Mouse (Mus musculus) ES-CJ7 (cell line): ENCODE measurements around the gene Nhs.

Source experiments
- DNase-seq: peaks from one replicate; pipeline ENCODE4 v3.0.0; 2011; ENCODE audit warnings: low read depth, low spot score

Gene Nhs

GRCm38 (mm10) chrX:162159637-162160611 is at the start of gene Nhs:
Nhs (minus strand) TSS chrX:162159730.
- DNase-seq, result peak; percentile 54

GRCm38 (mm10) chrX:162206350-162206884 is 46.9 kb upstream of the Nhs start:
- no peak for DNase-seq

DNA sequence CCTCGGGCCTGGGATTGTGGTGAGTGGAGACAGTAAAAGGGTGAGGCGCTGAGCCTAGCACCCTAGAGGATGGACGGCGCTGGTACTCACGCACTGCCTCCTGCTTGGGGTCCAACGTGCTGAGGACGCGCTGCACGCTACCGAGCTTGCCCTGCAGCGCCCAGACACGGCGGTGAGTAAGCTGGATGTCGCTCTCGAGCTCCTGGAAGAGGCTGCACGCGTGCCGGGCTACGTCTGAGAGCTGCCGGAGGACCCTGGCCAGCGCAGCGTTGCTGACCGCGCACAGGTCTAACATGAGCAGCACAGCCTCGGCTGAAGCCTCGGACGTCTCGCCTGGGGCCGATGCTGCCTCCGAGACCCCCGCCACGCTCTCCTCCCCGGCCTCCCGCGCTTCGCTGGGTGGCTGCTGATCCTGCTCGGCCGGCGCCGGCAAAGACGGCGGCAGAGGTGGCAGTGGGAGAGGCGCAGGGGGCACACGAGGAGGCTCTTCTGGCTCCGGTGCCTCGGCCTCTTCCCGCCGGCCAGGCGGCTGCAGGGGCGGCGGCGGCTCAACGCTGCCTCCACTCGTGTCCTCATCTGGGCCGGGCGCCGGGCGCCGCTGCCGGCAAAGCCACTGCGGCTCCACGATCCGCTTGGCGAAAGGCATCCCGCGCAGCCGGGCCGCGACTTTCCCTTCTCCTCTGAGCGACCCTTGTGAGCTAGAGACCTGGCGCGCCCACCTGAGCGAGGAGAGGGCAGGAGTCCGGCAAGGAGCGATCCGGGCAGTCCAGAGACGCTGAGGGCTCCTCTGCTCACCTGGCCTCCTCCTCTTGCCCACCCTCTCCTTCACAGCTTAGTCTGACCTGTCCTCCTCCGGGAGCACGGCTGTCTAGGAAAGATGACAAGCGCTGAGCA is 540 bp downstream of the Nhs start:
- peak; percentile 23 for DNase-seq

- no peak for DNase-seq
These were observed 1.4 kb downstream of the Nhs start for GRCm38 (mm10) chrX:162158142-162158541.

- DNase-seq, result no peak
These were observed 21.7 kb downstream of the Nhs start for GRCm38 (mm10) chrX:162137807-162138206.

- no peak for DNase-seq
These were observed 46.3 kb downstream of the Nhs start for GRCm38 (mm10) chrX:162113257-162113656.

DNA sequence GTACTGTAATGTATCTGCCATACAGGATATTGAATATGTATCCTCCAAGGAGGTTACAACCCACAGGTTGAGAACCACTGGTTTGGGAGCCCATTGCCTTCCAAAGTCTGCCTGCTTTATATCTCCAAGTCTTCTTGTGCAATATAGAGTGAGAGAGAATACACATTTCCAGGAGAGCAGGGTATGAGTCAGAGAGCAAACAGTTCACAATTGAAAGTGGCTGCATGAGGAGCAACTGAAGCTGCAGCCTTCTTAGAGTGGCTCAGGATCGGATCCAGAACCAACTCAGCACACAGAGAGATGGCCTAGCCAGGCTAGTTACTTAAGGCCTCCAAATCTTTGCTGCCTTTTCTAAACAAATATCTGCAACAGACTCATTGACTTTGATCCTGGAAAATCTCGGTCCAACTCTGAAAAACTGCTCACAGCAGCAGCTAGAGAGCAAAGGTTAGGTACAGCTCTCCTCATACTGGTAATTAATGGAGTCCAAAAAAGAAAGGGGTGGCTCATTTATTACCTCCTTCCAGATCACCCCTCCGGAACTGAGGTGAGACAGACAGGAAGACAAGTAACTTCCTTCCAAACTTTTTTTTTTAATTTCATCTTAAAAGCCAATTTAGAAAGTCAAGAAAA is 56.6 kb downstream of the Nhs start:
- DNase-seq, result no peak

DNA sequence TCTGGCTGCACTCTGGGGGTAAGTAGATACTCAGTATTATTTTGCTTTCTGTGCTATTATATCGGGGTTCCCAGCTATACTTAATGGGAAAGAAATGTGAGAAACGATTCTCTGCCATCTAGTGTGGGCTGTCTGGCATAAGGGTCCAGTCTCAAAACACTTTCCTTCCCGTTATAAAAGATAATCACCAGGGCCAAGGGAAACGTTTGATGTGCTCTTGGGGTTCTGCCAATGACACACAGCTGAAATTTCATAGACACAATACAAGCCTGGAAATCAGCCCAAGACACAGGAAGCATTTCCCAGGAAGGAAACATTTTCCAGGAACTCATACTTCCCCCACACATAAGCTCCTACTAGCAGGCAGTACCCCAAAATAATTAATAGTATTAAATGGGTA is 61.2 kb downstream of the Nhs start:
- no peak for DNase-seq

DNA sequence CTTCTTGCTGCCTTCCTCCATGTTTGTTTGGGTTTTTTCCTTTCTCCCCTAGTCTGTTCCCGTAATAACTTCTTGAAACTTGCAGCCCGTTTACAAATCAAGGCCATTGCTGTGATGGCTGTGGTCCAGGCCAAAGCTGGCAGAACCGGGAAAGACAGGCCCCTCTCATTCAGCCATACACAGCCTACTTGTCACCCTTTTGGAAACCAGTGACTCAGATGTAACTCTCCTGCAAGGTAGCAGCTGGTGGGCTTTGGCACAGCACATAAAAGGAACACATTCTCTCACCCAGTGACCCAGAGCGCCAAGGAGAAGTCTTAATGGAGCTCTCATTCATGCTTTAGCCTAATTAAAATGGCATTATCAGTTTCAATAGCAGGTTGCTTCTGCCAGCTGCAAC is 72.2 kb downstream of the Nhs start:
- DNase-seq, result no peak

- DNase-seq, result no peak
These were observed 73.7 kb downstream of the Nhs start for GRCm38 (mm10) chrX:162085897-162086200.

DNA sequence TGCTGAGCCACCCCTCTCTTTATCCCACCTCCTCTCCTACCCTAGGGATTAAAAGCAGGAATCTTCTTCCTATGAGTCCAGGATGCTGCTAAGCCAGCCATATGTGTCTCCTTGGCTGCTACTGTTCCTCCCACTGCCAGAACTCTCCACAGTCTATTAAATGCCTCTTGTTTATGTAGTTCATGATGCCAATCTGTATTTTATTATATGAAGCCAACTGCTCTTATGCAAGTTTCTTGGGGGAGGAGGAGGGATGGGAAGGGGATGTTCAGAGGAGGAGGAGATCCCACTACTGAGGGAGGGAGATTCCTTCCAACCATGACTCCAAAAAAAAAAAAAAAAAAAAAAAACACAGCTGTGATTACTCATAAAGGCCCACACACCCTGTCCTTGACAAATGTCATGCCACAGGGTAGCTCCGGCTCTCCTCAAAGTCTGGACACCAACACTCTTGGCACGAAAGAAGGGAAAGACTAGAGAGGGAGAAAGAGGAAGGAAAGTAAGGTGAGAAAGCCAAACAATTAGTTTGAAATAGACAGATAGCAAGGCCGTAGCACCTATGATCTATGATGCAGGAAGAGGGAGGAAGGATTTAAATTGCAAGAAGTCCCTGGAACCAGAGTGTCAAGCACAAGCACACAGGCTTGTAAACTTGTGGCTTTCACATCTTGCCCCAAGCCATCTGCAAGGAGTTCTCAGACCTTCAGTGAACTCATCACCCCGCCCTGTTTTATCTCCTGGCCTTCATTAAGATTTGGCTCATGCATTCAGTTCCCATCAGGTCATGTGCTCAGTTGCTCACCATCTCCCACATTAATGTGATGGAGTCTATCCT is 74.3 kb downstream of the Nhs start:
- no peak for DNase-seq

- DNase-seq, result no peak
These were observed 96.4 kb downstream of the Nhs start for GRCm38 (mm10) chrX:162063164-162063563.

DNA sequence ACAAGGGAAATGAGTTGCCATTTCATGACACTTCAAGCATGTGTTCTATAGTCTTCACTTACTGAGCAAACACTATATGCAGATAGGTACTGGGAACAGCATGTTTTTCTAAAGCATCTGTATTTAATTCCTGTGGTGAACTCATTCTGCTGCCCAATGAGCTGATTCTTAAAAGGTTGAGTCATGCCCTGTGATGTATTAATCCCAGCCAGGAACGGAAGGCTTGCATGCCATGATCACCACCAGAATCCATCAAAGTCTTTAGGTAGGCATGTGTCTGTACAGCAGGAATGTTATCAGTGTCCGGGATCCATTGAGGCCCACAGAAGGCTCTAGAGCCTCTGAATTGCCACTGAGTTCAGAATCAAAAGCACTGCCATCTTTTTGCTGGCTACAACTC is 103.9 kb downstream of the Nhs start:
- DNase-seq, result no peak

- DNase-seq, result no peak
These were observed 106.0 kb downstream of the Nhs start for GRCm38 (mm10) chrX:162053566-162053965.

DNA sequence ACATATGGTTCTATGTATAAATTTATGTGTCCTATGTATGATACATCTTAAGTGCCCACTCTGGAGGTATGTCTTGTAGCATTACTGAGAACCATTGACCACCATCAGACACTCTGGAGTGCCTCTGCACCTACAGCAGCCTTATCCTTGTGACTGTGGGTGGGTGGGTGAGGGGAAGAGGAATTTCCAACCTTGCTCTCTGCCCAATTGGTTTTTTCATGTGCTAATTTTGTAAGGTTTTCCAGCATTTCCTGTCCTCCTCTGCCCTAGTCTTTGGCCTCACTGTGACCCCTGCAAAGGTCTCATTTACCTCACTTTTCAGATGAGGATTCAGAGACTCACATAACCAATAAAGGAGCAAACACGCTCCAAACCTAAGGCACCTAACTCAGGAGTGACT is 107.0 kb downstream of the Nhs start:
- peak; percentile 53 for DNase-seq

- DNase-seq, result no peak
These were observed 109.9 kb downstream of the Nhs start for GRCm38 (mm10) chrX:162049616-162050015.

- no peak for DNase-seq
These were observed 114.0 kb downstream of the Nhs start for GRCm38 (mm10) chrX:162045527-162045926.

DNA sequence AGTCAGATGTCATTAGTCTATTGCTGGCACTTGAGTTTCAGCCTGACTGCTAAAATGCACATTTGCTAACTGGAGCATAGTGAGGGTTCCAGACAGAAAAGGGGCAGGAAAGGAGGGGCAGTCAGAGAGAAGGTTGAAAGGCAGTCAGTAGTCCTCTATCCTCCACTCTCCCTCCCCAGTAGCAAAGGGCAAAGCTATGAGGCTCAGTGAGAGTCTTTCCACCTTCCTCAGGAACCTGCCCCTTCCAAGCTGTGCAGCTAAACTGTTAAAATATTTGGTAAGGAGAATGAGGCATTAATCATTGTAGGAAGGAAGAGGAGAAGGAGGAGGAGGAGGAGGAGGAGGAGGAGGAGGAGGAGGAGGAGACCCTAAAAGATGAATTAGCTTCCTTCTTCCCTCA is 115.4 kb downstream of the Nhs start:
- DNase-seq, result no peak

GRCm38 (mm10) chrX:162025210-162025953 is 134.1 kb downstream of the Nhs start:
- peak; percentile 77 for DNase-seq

DNA sequence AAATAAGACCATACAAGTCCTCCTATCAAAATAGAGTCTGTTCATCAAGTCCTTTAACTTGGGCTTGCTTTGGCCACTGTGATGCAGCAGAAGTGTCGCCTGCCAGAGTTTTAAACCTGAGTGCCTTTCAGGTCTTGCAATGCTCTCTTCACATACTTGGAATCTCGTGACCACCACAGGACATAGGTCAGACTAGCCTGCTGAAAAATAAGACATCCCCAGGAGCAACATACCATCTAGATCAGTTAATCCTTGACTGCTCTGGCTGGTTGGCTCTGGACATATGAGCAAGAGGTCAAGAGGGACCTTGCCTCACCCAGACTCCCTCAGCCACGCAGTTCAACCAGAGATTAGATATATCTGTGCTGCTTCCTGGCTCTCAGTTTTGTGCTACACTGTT is 137.8 kb downstream of the Nhs start:
- DNase-seq, result no peak
